Mouse (Mus musculus): Measurements from ENCODE around the gene Cytip. TPM values are rescaled to one million over a fixed set of nuclear protein-coding genes. Genes with fewer than 3 reads are reported as not detected.

Cytip gene
- polyA plus RNA-seq, 1 experiment from 2014 or later: 0.44 TPM

- no peak overlapping the region for H3K27ac ChIP-seq (ENCODE audit: low read length)
- H3K27me3 ChIP-seq (ENCODE audit: control insufficient read depth, insufficient read depth, low read depth, low read length): no peaks in the 10 kb centered on the region
- 50% methylated on average over 1 of the region's 1 CpGs for WGBS
- H3K9ac ChIP-seq (ENCODE audit: low read depth, low read length): no peak overlapping the region
- no peak for ATAC-seq
- H3K9me3 ChIP-seq (replicated peaks; ENCODE audit: control insufficient read depth, low read length, poor library complexity, severe bottlenecking): no peaks in the 10 kb centered on the region
- H3K36me3 ChIP-seq (ENCODE audit: control insufficient read depth, insufficient read depth, low read length): no peaks in the 10 kb centered on the region
- H3K4me1 ChIP-seq (ENCODE audit: control insufficient read depth, insufficient read depth, low read length): no peaks in the 10 kb centered on the region
- no peak overlapping the region for H3K4me2 ChIP-seq (ENCODE audit: low read length)
- no peak overlapping the region for H3K4me3 ChIP-seq (ENCODE audit: low read depth, low read length)
Measured at GRCm38 (mm10) chr2:58094818-58095217, 100.5 kb downstream of the Cytip start.

- 73% methylated on average over 1 of the region's 1 CpGs for WGBS
- no peaks in the 10 kb centered on the region for H3K9me3 ChIP-seq (replicated peaks; ENCODE audit: control insufficient read depth, low read length, poor library complexity, severe bottlenecking)
- no peak overlapping the region for H3K4me3 ChIP-seq (ENCODE audit: low read depth, low read length)
- no peak overlapping the region for H3K4me2 ChIP-seq (ENCODE audit: low read length)
- no peak overlapping the region for H3K27ac ChIP-seq (ENCODE audit: low read length)
- no peaks in the 10 kb centered on the region for H3K4me1 ChIP-seq (ENCODE audit: control insufficient read depth, insufficient read depth, low read length)
- no peaks in the 10 kb centered on the region for H3K36me3 ChIP-seq (ENCODE audit: control insufficient read depth, insufficient read depth, low read length)
- H3K27me3 ChIP-seq (ENCODE audit: control insufficient read depth, insufficient read depth, low read depth, low read length): no peaks in the 10 kb centered on the region
- ATAC-seq: no peak
- H3K9ac ChIP-seq (ENCODE audit: low read depth, low read length): no peak overlapping the region
Measured at GRCm38 (mm10) chr2:58086420-58086819, 108.9 kb downstream of the Cytip start.

GRCm38 (mm10) chr2:58079849-58080248 lies 115.5 kb downstream of the Cytip start:
- H3K4me2 ChIP-seq (ENCODE audit: low read length): no peak overlapping the region
- H3K36me3 ChIP-seq (ENCODE audit: control insufficient read depth, insufficient read depth, low read length): no peaks in the 10 kb centered on the region
- no peak overlapping the region for H3K9ac ChIP-seq (ENCODE audit: low read depth, low read length)
- H3K4me1 ChIP-seq (ENCODE audit: control insufficient read depth, insufficient read depth, low read length): no peaks in the 10 kb centered on the region
- H3K27me3 ChIP-seq (ENCODE audit: control insufficient read depth, insufficient read depth, low read depth, low read length): no peaks in the 10 kb centered on the region
- H3K9me3 ChIP-seq (replicated peaks; ENCODE audit: control insufficient read depth, low read length, poor library complexity, severe bottlenecking): no peaks in the 10 kb centered on the region
- no peak overlapping the region for H3K4me3 ChIP-seq (ENCODE audit: low read depth, low read length)
- H3K27ac ChIP-seq (ENCODE audit: low read length): no peak overlapping the region
- 78% methylated on average over 1 of the region's 1 CpGs for WGBS
- ATAC-seq: no peak

Other genes with a start within 250 kb of the Cytip start
- not detected in 2 replicates for gene Galnt5, start 197.6 kb downstream of the Cytip start, polyA plus RNA-seq (2015; fragmentation: Nextera tagmentation; extraction: Ambion mirVana)
- gene Ermn, start 142.7 kb downstream of the Cytip start, polyA plus RNA-seq (2015; fragmentation: Nextera tagmentation; extraction: Ambion mirVana): 0.26 and 0.35 TPM in 2 replicates
- gene Acvr1c, start 162.4 kb upstream of the Cytip start, polyA plus RNA-seq (2015; fragmentation: Nextera tagmentation; extraction: Ambion mirVana): 0.49 and 0.85 TPM in 2 replicates

Data from midbrain, embryonic 16.5 days (tissue).